Mouse (Mus musculus) common myeloid progenitor, adult 5-6 weeks (primary cell): ENCODE measurements around the gene Spsb2. TPM values are rescaled to one million over a fixed set of nuclear protein-coding genes. Genes with fewer than 3 reads are reported as not detected.
"Not testable (repeated sequence)": the region's sequence is repeated elsewhere in the genome, so short reads cannot be mapped to it uniquely, and the experiment has no call there.

Source experiments
- ATAC-seq: replicated peaks from 2 replicates; pipeline ENCODE4 v1.8.0; 2016; ENCODE audit warnings: low read depth, mild to moderate bottlenecking, moderate TSS enrichment, inconsistent platforms; ENCODE audit not compliant: poor library complexity, severe bottlenecking
- total RNA-seq: library from RNA; stranded (forward); fragments of 200-1000, 187-1606 nt; gene quantifications from 2 replicates; pipeline ENCODE4 v1.2.3, GENCODE M21; 2017

Spsb2 gene
- total RNA-seq, 1 experiment from 2014 or later, result 3.8 TPM

- no peak for ATAC-seq
Measured at GRCm38 (mm10) chr6:124814858-124815774, 6.7 kb downstream of the Spsb2 start.

GRCm38 (mm10) chr6:124816611-124817010, 8.2 kb downstream of the Spsb2 start:
- ATAC-seq, result no peak

GRCm38 (mm10) chr6:124817125-124817524, 8.7 kb downstream of the Spsb2 start:
- no peak for ATAC-seq

GRCm38 (mm10) chr6:124817563-124817962, 9.1 kb downstream of the Spsb2 start:
- ATAC-seq, result no peak

GRCm38 (mm10) chr6:124817971-124818370, 9.5 kb downstream of the Spsb2 start:
- peak; percentile 55 for ATAC-seq

- ATAC-seq, result no peak
Measured at GRCm38 (mm10) chr6:124820891-124821290, 12.4 kb downstream of the Spsb2 start.

GRCm38 (mm10) chr6:124822049-124822448, 13.6 kb downstream of the Spsb2 start:
- ATAC-seq, result no peak

- peak; percentile 34 for ATAC-seq
Measured at GRCm38 (mm10) chr6:124828101-124828592, 19.7 kb downstream of the Spsb2 start.

GRCm38 (mm10) chr6:124828868-124829798, 20.7 kb downstream of the Spsb2 start, which contains the start of the genes Usp5 and Cdca3:
Gene Usp5, minus strand, starts transcription at chr6:124829484.
Gene Cdca3, plus strand, starts transcription at chr6:124829547.
- ATAC-seq, result peak; percentile 75

GRCm38 (mm10) chr6:124829799-124830700, 21.6 kb downstream of the Spsb2 start:
- ATAC-seq, result peak; percentile 61

GRCm38 (mm10) chr6:124831199-124831598, 22.7 kb downstream of the Spsb2 start:
- ATAC-seq, result not testable (repeated sequence)

GRCm38 (mm10) chr6:124831649-124832048, 23.2 kb downstream of the Spsb2 start:
- no peak for ATAC-seq

- no peak for ATAC-seq
Measured at GRCm38 (mm10) chr6:124834512-124835081, 26.1 kb downstream of the Spsb2 start.

GRCm38 (mm10) chr6:124835531-124835930, 27.1 kb downstream of the Spsb2 start:
- no peak for ATAC-seq

- ATAC-seq, result no peak
Measured at GRCm38 (mm10) chr6:124836411-124836810, 27.9 kb downstream of the Spsb2 start.

GRCm38 (mm10) chr6:124839805-124840204, 31.3 kb downstream of the Spsb2 start:
- ATAC-seq, result no peak; the same call in 1 of the 2 replicates

- ATAC-seq, result peak; percentile 78
Measured at GRCm38 (mm10) chr6:124840241-124841167, 32.0 kb downstream of the Spsb2 start, which contains the start of gene Gnb3. Gene Gnb3, minus strand, starts transcription at chr6:124840275.

GRCm38 (mm10) chr6:124847305-124847704, 38.8 kb downstream of the Spsb2 start:
- ATAC-seq, result peak; percentile 97
